Mouse (Mus musculus): ENCODE measurements around the gene Insr. TPM values are rescaled to one million over a fixed set of nuclear protein-coding genes. Genes with fewer than 3 reads are reported as not detected.

The Insr gene
- polyA plus RNA-seq, 1 experiment from 2014 or later = 20.9 TPM

DNA sequence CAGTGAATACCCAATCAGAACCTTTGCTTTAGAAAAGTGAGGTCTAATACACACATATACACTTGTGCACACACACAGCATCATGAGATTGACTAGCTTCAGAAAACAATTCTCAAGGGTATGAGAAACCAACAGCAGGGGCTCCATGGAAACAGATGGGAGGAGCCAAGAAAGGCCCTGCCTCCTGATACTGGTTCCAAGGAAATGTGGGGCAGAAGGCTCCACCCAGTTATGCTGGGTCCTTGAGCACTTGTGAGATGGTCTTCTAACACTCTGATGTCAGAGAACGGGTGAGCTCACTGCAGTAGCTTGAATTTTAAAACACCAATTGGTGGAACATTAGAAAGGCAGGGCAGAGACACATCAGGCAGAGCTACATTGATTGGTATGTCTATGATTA, 53.7 kb downstream of the Insr start:
- 67% methylated on average over 1 of the region's 1 CpGs for WGBS
- no peak for ATAC-seq (ENCODE audit: low FRiP score, low TSS enrichment)
- H3K36me3 ChIP-seq (ENCODE audit: control insufficient read depth, insufficient read depth, low read length) = no peaks in the 10 kb centered on the region
- no peak overlapping the region for H3K9ac ChIP-seq (ENCODE audit: low read length)
- H3K27ac ChIP-seq (replicated peaks) = no peak overlapping the region; the same call in 1 of the 2 replicates
- H3K4me3 ChIP-seq (ENCODE audit: low read depth, low read length) = no peak overlapping the region
- no peak for DNase-seq (ENCODE audit: low spot score)
- H3K9me3 ChIP-seq (ENCODE audit: control insufficient read depth, low read length) = no peaks in the 10 kb centered on the region
- no peaks in the 10 kb centered on the region; the same call in 1 of the 2 replicates for H3K4me1 ChIP-seq (replicated peaks; ENCODE audit: control insufficient read depth, insufficient read depth)
- TF ChIP-seq CTCF (IDR thresholded peaks at IDR 0.05; ENCODE audit: low read depth) = no peak
- TF ChIP-seq EP300 (optimal IDR thresholded peaks at IDR 0.05) = no peak
- no peak overlapping the region for H3K4me2 ChIP-seq (replicated peaks; ENCODE audit: low read depth)
- no peaks in the 10 kb centered on the region for H3K27me3 ChIP-seq (ENCODE audit: control insufficient read depth, insufficient read depth, low read length)

DNA sequence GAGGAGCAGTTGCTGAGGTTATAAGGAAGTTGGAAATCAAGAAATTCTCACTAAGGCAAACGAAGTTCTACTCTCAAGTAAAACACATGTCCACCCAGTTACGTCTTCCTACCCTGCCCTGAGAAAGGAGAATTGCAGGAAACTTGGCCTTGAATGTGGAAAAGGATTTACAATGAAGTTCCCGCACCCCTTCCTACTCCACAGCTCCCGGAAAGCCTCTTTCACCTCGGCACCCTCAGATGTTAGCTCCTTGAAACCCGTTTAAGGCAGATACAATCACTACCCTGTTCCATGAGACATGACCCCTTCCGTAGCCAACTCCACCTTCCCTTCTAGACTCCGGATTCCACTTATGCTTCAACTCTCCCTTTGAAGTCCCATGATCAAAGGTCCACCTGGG, 54.2 kb downstream of the Insr start:
- TF ChIP-seq CTCF (IDR thresholded peaks at IDR 0.05; ENCODE audit: low read depth) = no peak
- Histone ChIP-seq H3K4me3 (ENCODE audit: low read depth, low read length) (no peak overlapping the region), H3K36me3 (ENCODE audit: control insufficient read depth, insufficient read depth, low read length) (no peaks in the 10 kb centered on the region), H3K27me3 (ENCODE audit: control insufficient read depth, insufficient read depth, low read length) (no peaks in the 10 kb centered on the region), H3K4me2 (replicated peaks; ENCODE audit: low read depth) (no peak overlapping the region), H3K9me3 (ENCODE audit: control insufficient read depth, low read length) (no peaks in the 10 kb centered on the region), H3K27ac (replicated peaks) (no peak overlapping the region; the same call in none of the 2 replicates), H3K9ac (ENCODE audit: low read length) (no peak overlapping the region), H3K4me1 (replicated peaks; ENCODE audit: control insufficient read depth, insufficient read depth) (no peaks in the 10 kb centered on the region; the same call in 1 of the 2 replicates)
- DNase-seq (ENCODE audit: low spot score) (no peak), ATAC-seq (ENCODE audit: low FRiP score, low TSS enrichment) (no peak)
- 67% methylated on average over 8 of the region's 8 CpGs for WGBS

- no peaks in the 10 kb centered on the region for H3K27me3 ChIP-seq (ENCODE audit: control insufficient read depth, insufficient read depth, low read length)
- no peak overlapping the region for H3K27ac ChIP-seq (replicated peaks)
- H3K4me2 ChIP-seq (replicated peaks; ENCODE audit: low read depth) = no peak overlapping the region
- no peaks in the 10 kb centered on the region for H3K9me3 ChIP-seq (ENCODE audit: control insufficient read depth, low read length)
- no peaks in the 10 kb centered on the region; the same call in 1 of the 2 replicates for H3K4me1 ChIP-seq (replicated peaks; ENCODE audit: control insufficient read depth, insufficient read depth)
- H3K9ac ChIP-seq (ENCODE audit: low read length) = no peak overlapping the region
- no peak for ATAC-seq (ENCODE audit: low FRiP score, low TSS enrichment)
- no peaks in the 10 kb centered on the region for H3K36me3 ChIP-seq (ENCODE audit: control insufficient read depth, insufficient read depth, low read length)
- DNase-seq (ENCODE audit: low spot score) = no peak
- H3K4me3 ChIP-seq (ENCODE audit: low read depth, low read length) = no peak overlapping the region
- TF ChIP-seq CTCF (IDR thresholded peaks at IDR 0.05; ENCODE audit: low read depth) (no peak), EP300 (optimal IDR thresholded peaks at IDR 0.05) (no peak)
These were observed 56.8 kb downstream of the Insr start for GRCm38 (mm10) chr8:3222636-3222965.

- DNase-seq (ENCODE audit: low spot score) (no peak), ATAC-seq (ENCODE audit: low FRiP score, low TSS enrichment) (no peak)
- H3K4me1 ChIP-seq (replicated peaks; ENCODE audit: control insufficient read depth, insufficient read depth) = no peaks in the 10 kb centered on the region; the same call in 1 of the 2 replicates
- H3K27ac ChIP-seq (replicated peaks) = peak overlapping the region; percentile 90
- 57% methylated on average over 6 of the region's 6 CpGs for WGBS
- no peaks in the 10 kb centered on the region for H3K9me3 ChIP-seq (ENCODE audit: control insufficient read depth, low read length)
- TF ChIP-seq CTCF (IDR thresholded peaks at IDR 0.05; ENCODE audit: low read depth) = no peak
- TF ChIP-seq EP300 (optimal IDR thresholded peaks at IDR 0.05) = no peak
- peak overlapping the region; percentile 57 for H3K4me3 ChIP-seq (ENCODE audit: low read depth, low read length)
- peak overlapping the region; percentile 83 for H3K4me2 ChIP-seq (replicated peaks; ENCODE audit: low read depth)
- no peaks in the 10 kb centered on the region for H3K36me3 ChIP-seq (ENCODE audit: control insufficient read depth, insufficient read depth, low read length)
- no peak overlapping the region for H3K9ac ChIP-seq (ENCODE audit: low read length)
- H3K27me3 ChIP-seq (ENCODE audit: control insufficient read depth, insufficient read depth, low read length) = no peaks in the 10 kb centered on the region
These were observed 57.3 kb downstream of the Insr start for GRCm38 (mm10) chr8:3221960-3222635.

DNA sequence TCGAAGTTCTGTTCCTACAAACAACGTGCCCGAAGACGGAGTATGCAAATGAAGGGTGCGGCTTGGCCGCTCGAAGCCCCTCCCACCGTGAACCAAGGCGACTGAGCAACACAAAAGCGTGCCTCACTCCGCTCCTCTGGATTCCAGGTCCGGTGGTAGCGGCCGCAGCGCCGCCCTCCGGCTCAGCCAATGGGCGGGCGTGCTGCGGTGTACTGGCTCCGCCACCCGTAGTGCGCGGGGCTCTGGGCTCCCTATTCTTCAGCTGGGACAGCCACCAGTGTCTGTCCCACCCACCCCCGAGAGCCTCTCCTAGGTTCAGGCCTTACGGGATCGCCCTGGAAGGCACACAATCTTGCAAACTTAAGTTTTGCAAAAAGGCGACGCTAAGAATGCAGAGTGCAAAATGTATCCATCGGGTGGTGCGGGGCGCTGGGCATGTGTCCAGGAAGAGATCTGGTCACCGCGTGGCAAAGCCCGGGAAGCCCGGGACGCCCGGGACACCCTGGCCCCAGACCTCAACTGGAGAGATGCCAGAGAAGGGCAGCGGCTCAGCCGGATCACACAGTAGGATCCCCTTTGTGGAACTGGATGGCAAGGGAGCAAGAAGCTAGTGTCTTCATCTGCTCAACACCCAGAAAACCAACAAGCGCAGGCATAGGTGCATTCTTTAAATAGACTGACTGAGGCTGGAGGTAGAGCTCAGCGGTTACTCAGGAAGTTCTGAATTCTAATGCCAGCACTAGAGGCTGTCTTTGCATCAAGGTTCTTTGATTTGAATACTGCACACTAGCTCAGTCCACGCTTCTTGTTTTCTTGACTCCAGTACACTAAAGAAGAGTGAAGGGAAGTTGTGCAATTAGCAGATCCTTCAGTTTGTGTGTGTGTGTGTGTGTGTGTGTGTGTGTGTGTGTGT, 58.1 kb downstream of the Insr start:
- Histone ChIP-seq H3K9ac (ENCODE audit: low read length) (peak overlapping the region; percentile 75), H3K27me3 (ENCODE audit: control insufficient read depth, insufficient read depth, low read length) (no peaks in the 10 kb centered on the region), H3K4me3 (ENCODE audit: low read depth, low read length) (peak overlapping the region; percentile 57), H3K4me1 (replicated peaks; ENCODE audit: control insufficient read depth, insufficient read depth) (no peaks in the 10 kb centered on the region; the same call in 1 of the 2 replicates), H3K9me3 (ENCODE audit: control insufficient read depth, low read length) (no peaks in the 10 kb centered on the region), H3K4me2 (replicated peaks; ENCODE audit: low read depth) (peak overlapping the region; percentile 83), H3K27ac (replicated peaks) (peak overlapping the region; percentile 90), H3K36me3 (ENCODE audit: control insufficient read depth, insufficient read depth, low read length) (no peaks in the 10 kb centered on the region)
- DNase-seq (ENCODE audit: low spot score) (peak; percentile 96), ATAC-seq (ENCODE audit: low FRiP score, low TSS enrichment) (peak; percentile 99)
- TF ChIP-seq EP300 (optimal IDR thresholded peaks at IDR 0.05) (no peak), CTCF (IDR thresholded peaks at IDR 0.05; ENCODE audit: low read depth) (peak; percentile 47)
- under 1% methylated on average over 43 of the region's 43 CpGs for whole genome bisulfite sequencing
